Mouse (Mus musculus) MEL (cell line): ENCODE measurements around the gene Lhfpl2. TPM values are rescaled to one million over a fixed set of nuclear protein-coding genes. Genes with fewer than 3 reads are reported as not detected.

Source experiments
- DNase-seq: peaks from one replicate; pipeline ENCODE4 v3.0.0; 2011; ENCODE audit warnings: low read depth, low spot score
- H3K27ac ChIP-seq: 2 replicates; pipeline ENCODE4 v1.5.1; 2012; ENCODE audit warnings: low read depth, mild to moderate bottlenecking, control low read depth, low read length, moderate library complexity; ENCODE audit not compliant: control insufficient read depth
- H3K27me3 ChIP-seq, 2 experiments: fragments of 150-350 bp in 1 of 2; sonication (generic) in 1 of 2; 2 replicates each; pipeline ENCODE4 v1.6.1; 2012; ENCODE audit warnings: low read length in 2 of 2, mild to moderate bottlenecking in 2 of 2, improper control_type of control experiment in 1 of 2, moderate library complexity in 1 of 2; ENCODE audit not compliant: insufficient read depth in 2 of 2, control insufficient read depth in 1 of 2
- H3K36me3 ChIP-seq, 2 experiments: 2 replicates each; pipeline ENCODE4 v1.6.1; 2012 to 2014; ENCODE audit warnings: low read length in 2 of 2, improper control_type of control experiment in 1 of 2, inconsistent platforms in 1 of 2, mild to moderate bottlenecking in 1 of 2; ENCODE audit not compliant: insufficient read depth in 2 of 2, control insufficient read depth in 1 of 2
- H3K4me1 ChIP-seq, 2 experiments: fragments of 150-350 bp in 1 of 2; sonication (generic) in 1 of 2; 2 replicates each; pipeline ENCODE4 v1.6.1; 2012; ENCODE audit warnings: low read length in 2 of 2, improper control_type of control experiment in 1 of 2, mild to moderate bottlenecking in 1 of 2; ENCODE audit not compliant: insufficient read depth in 2 of 2, control insufficient read depth in 1 of 2
- H3K4me3 ChIP-seq, 2 experiments: fragments of 150-350 bp in 1 of 2; sonication (generic) in 1 of 2; 2 replicates each; pipeline ENCODE4 v1.5.1; 2012; ENCODE audit warnings: low read depth in 2 of 2, low read length in 2 of 2, mild to moderate bottlenecking in 2 of 2, moderate library complexity in 2 of 2, control low read depth in 1 of 2, improper control_type of control experiment in 1 of 2; ENCODE audit not compliant: control insufficient read depth in 1 of 2, insufficient read depth in 1 of 2
- H3K79me2 ChIP-seq: 2 replicates; pipeline ENCODE4 v1.6.1; 2012; ENCODE audit warnings: mild to moderate bottlenecking, low read length, moderate library complexity; ENCODE audit not compliant: control insufficient read depth, poor library complexity, insufficient read depth
- H3K9ac ChIP-seq: 2 replicates; pipeline ENCODE4 v1.6.1; 2012; ENCODE audit warnings: low read depth, mild to moderate bottlenecking, control low read depth, low read length, moderate library complexity; ENCODE audit not compliant: control insufficient read depth, poor library complexity, severe bottlenecking
- H3K9me3 ChIP-seq: fragments of 150-350 bp; sonication (generic); replicated peaks from 2 replicates; pipeline ENCODE4 v1.6.1; 2012; ENCODE audit warnings: mild to moderate bottlenecking, low read length, improper control_type of control experiment, moderate library complexity; ENCODE audit not compliant: insufficient read depth
- BHLHE40 ChIP-seq: IDR thresholded peaks from 2 replicates; pipeline ENCODE4 v1.6.1; 2012; ENCODE audit warnings: low read depth, mild to moderate bottlenecking, inconsistent platforms, low read length, improper control_type of control experiment, borderline replicate concordance
- CHD1 ChIP-seq: IDR thresholded peaks from 2 replicates; pipeline ENCODE4 v1.6.1; 2012; ENCODE audit warnings: low read depth, mild to moderate bottlenecking, inconsistent platforms, low read length, improper control_type of control experiment
- CHD2 ChIP-seq: IDR thresholded peaks from 2 replicates; pipeline ENCODE4 v1.6.1; 2011; ENCODE audit warnings: low read length, improper control_type of control experiment
- CTCF ChIP-seq, 3 experiments: IDR thresholded peaks in 2 of 3; conservative IDR thresholded peaks in 1 of 3; 2 replicates each; pipeline ENCODE4 v1.5.1; 2011 to 2012; ENCODE audit warnings: low read length in 3 of 3, low read depth in 2 of 3, mild to moderate bottlenecking in 2 of 3, improper control_type of control experiment in 1 of 3, inconsistent platforms in 1 of 3, mixed read lengths in 1 of 3, moderate library complexity in 1 of 3; ENCODE audit not compliant: control insufficient read depth in 1 of 3, insufficient read depth in 1 of 3, poor library complexity in 1 of 3, severe bottlenecking in 1 of 3
- E2F4 ChIP-seq: IDR thresholded peaks from 2 replicates; pipeline ENCODE4 v1.6.1; 2011; ENCODE audit warnings: low read depth, low read length, improper control_type of control experiment, borderline replicate concordance
- ETS1 ChIP-seq: IDR thresholded peaks from 2 replicates; pipeline ENCODE4 v1.6.1; 2012; ENCODE audit warnings: low read depth, mild to moderate bottlenecking, inconsistent platforms, low read length, improper control_type of control experiment, moderate library complexity
- GATA1 ChIP-seq: IDR thresholded peaks from 2 replicates; pipeline ENCODE4 v1.6.1; 2011; ENCODE audit warnings: low read depth, low read length, improper control_type of control experiment
- HCFC1 ChIP-seq: IDR thresholded peaks from 2 replicates; pipeline ENCODE4 v1.6.1; 2012; ENCODE audit warnings: low read depth, mild to moderate bottlenecking, inconsistent platforms, low read length, improper control_type of control experiment, moderate library complexity
- KAT2A ChIP-seq: conservative IDR thresholded peaks from 2 replicates; pipeline ENCODE4 v1.6.1; 2012; ENCODE audit warnings: low read depth, low read length, improper control_type of control experiment, inconsistent platforms
- MAFK ChIP-seq: IDR thresholded peaks from 2 replicates; pipeline ENCODE4 v1.6.1; 2011; ENCODE audit warnings: low read depth, mild to moderate bottlenecking, low read length, improper control_type of control experiment, borderline replicate concordance
- MAZ ChIP-seq: IDR thresholded peaks from 2 replicates; pipeline ENCODE4 v1.6.1; 2012; ENCODE audit warnings: low read depth, mild to moderate bottlenecking, inconsistent platforms, low read length, improper control_type of control experiment
- MEF2A ChIP-seq: IDR thresholded peaks from 2 replicates; pipeline ENCODE4 v1.6.1; 2014; ENCODE audit warnings: low read depth, mild to moderate bottlenecking, inconsistent platforms, low read length, improper control_type of control experiment; ENCODE audit not compliant: poor library complexity, insufficient replicate concordance, severe bottlenecking; ENCODE audit errors: extremely low read depth
- MXI1 ChIP-seq: IDR thresholded peaks from 2 replicates; pipeline ENCODE4 v1.6.1; 2011; ENCODE audit warnings: mild to moderate bottlenecking, low read depth, low read length, improper control_type of control experiment
- MYB ChIP-seq: IDR thresholded peaks from 2 replicates; pipeline ENCODE4 v1.6.1; 2011; ENCODE audit warnings: mild to moderate bottlenecking, low read depth, low read length, improper control_type of control experiment
- MYC ChIP-seq: IDR thresholded peaks from 2 replicates; pipeline ENCODE4 v1.6.1; 2011; ENCODE audit warnings: low read depth, mild to moderate bottlenecking, low read length, improper control_type of control experiment, moderate library complexity
- NELFE ChIP-seq: IDR thresholded peaks from 2 replicates; pipeline ENCODE4 v1.6.1; 2011; ENCODE audit warnings: low read depth, low read length, improper control_type of control experiment
- POLR2A ChIP-seq, 2 experiments: IDR thresholded peaks; 2 replicates each; pipeline ENCODE4 v1.6.1; 2011 to 2012; ENCODE audit warnings: low read length in 2 of 2, mild to moderate bottlenecking in 2 of 2, control low read depth in 1 of 2, improper control_type of control experiment in 1 of 2, low read depth in 1 of 2, moderate library complexity in 1 of 2; ENCODE audit not compliant: control insufficient read depth in 1 of 2, insufficient read depth in 1 of 2, poor library complexity in 1 of 2
- POLR2AphosphoS2 ChIP-seq: IDR thresholded peaks from 2 replicates; pipeline ENCODE4 v1.6.1; 2011; ENCODE audit warnings: low read length, improper control_type of control experiment
- POLR2AphosphoS5 ChIP-seq: IDR thresholded peaks from 2 replicates; pipeline ENCODE4 v1.6.1; 2012; ENCODE audit warnings: low read depth, borderline replicate concordance, mild to moderate bottlenecking, inconsistent platforms, low read length, moderate library complexity, mixed read lengths
- RAD21 ChIP-seq: IDR thresholded peaks from 2 replicates; pipeline ENCODE4 v1.6.1; 2011; ENCODE audit warnings: mild to moderate bottlenecking, low read depth, low read length, improper control_type of control experiment
- RCOR1 ChIP-seq: IDR thresholded peaks from 2 replicates; pipeline ENCODE4 v1.6.1; 2012; ENCODE audit warnings: low read depth, mild to moderate bottlenecking, inconsistent platforms, low read length, improper control_type of control experiment
- SIN3A ChIP-seq: IDR thresholded peaks from 2 replicates; pipeline ENCODE4 v1.6.1; 2012; ENCODE audit warnings: low read length, improper control_type of control experiment, inconsistent platforms
- SMC3 ChIP-seq: IDR thresholded peaks from 2 replicates; pipeline ENCODE4 v1.6.1; 2011; ENCODE audit warnings: low read depth, low read length, improper control_type of control experiment
- TAL1 ChIP-seq: IDR thresholded peaks from 2 replicates; pipeline ENCODE4 v1.6.1; 2012; ENCODE audit warnings: mild to moderate bottlenecking, inconsistent platforms, low read length, moderate library complexity, mixed read lengths
- TCF12 ChIP-seq: IDR thresholded peaks from 2 replicates; pipeline ENCODE4 v1.6.1; 2014; ENCODE audit warnings: low read depth, mild to moderate bottlenecking, inconsistent platforms, low read length, improper control_type of control experiment, moderate library complexity
- UBTF ChIP-seq: IDR thresholded peaks from 2 replicates; pipeline ENCODE4 v1.6.1; 2012; ENCODE audit warnings: low read depth, mild to moderate bottlenecking, inconsistent platforms, low read length, improper control_type of control experiment, moderate library complexity, borderline replicate concordance; ENCODE audit not compliant: insufficient read depth
- USF2 ChIP-seq, 2 experiments: IDR thresholded peaks; 2 replicates each; pipeline ENCODE4 v1.6.1; 2011 to 2012; ENCODE audit warnings: improper control_type of control experiment in 2 of 2, low read length in 2 of 2, borderline replicate concordance in 1 of 2, inconsistent platforms in 1 of 2, low read depth in 1 of 2, mild to moderate bottlenecking in 1 of 2; ENCODE audit not compliant: insufficient read depth in 1 of 2
- ZKSCAN1 ChIP-seq: IDR thresholded peaks from 2 replicates; pipeline ENCODE4 v1.6.1; 2012; ENCODE audit warnings: low read depth, mild to moderate bottlenecking, inconsistent platforms, low read length, improper control_type of control experiment, moderate library complexity
- polyA plus RNA-seq, 2 experiments: library from polyadenylated mRNA; stranded (reverse) in 1 of 2; unstranded in 1 of 2; fragments of >175 nt in 1 of 2; fragments of >200 nt in 1 of 2; gene quantifications; 2 replicates each; pipeline versions ENCODE4 v1.2.1 to v1.2.4; 2012; ENCODE audit warnings: low replicate concordance in 2 of 2, low read depth in 1 of 2; ENCODE audit not compliant: insufficient read length in 2 of 2, insufficient read depth in 1 of 2, missing spikeins in 1 of 2
- total RNA-seq: library from RNA; depleted of rRNA; stranded (reverse); fragments of 300-350 nt; gene quantifications from 2 replicates; pipeline ENCODE4 v1.2.3, GENCODE M21; 2012

The Lhfpl2 gene
- total and polyA plus RNA-seq, 3 experiments: 24.5 to 30.2 TPM; not detected in 1

- no peak overlapping the region for H3K9ac ChIP-seq
- no peak for DNase-seq
- H3K4me1 ChIP-seq: peaks cover 11 to 26% of the 10 kb centered on the region in 2 experiments
- peaks cover 5 to 25% of the 10 kb centered on the region in 2 experiments for H3K36me3 ChIP-seq
- no peaks in the 10 kb centered on the region for H3K27me3 ChIP-seq
- H3K9me3 ChIP-seq: no peaks in the 10 kb centered on the region
- H3K27ac ChIP-seq: no peak overlapping the region
- TF ChIP-seq MEF2A: no peak
- TF ChIP-seq MXI1: no peak
- no peak for TF ChIP-seq UBTF
- no peak for TF ChIP-seq SIN3A
- peaks cover 71% of the 10 kb centered on the region for H3K79me2 ChIP-seq
- no peak overlapping the region for H3K4me3 ChIP-seq
These were observed 120.9 kb downstream of the Lhfpl2 start for GRCm38 (mm10) chr13:94178401-94179040.

GRCm38 (mm10) chr13:94180477-94181420 is 123.2 kb downstream of the Lhfpl2 start:
- peaks cover 62% of the 10 kb centered on the region for H3K79me2 ChIP-seq
- peak; percentile 66 for DNase-seq
- H3K27ac ChIP-seq: peak overlapping the region; percentile 37; the same call in 1 of the 2 replicates
- H3K27me3 ChIP-seq: no peaks in the 10 kb centered on the region
- peaks cover 10 to 44% of the 10 kb centered on the region in 2 experiments for H3K36me3 ChIP-seq
- no peak overlapping the region for H3K4me3 ChIP-seq
- no peaks in the 10 kb centered on the region for H3K9me3 ChIP-seq
- H3K4me1 ChIP-seq: peaks cover 22 to 39% of the 10 kb centered on the region in 2 experiments
- no peak overlapping the region for H3K9ac ChIP-seq
- TF ChIP-seq MYB (peak; percentile 69), TAL1 (no peak), RAD21 (no peak), CHD2 (no peak), NELFE (no peak), TCF12 (peak; percentile 55), POLR2AphosphoS2 (no peak), MYC (peak; percentile 89), SIN3A (no peak), UBTF (no peak), ZKSCAN1 (no peak), USF2 (IDR thresholded peaks at IDR 0.05; ENCODE audit: borderline replicate concordance in 1 of 2, insufficient read depth in 1 of 2, low read depth in 1 of 2, low read length in 2 of 2) (no peak), CTCF (IDR thresholded peaks at IDR 0.05 in 2 of 3, conservative IDR thresholded peaks at IDR 0.05 in 1 of 3; ENCODE audit: control insufficient read depth in 1 of 3, insufficient read depth in 1 of 3, low read depth in 2 of 3, low read length in 3 of 3, poor library complexity in 1 of 3, severe bottlenecking in 1 of 3) (no peak), MAFK (no peak), MEF2A (no peak), RCOR1 (peak; percentile 45), ETS1 (peak; percentile 68), E2F4 (no peak), GATA1 (0 out of 2 replicates have a peak, but pooled peaks have one; percentile 64), MAZ (no peak), POLR2A (IDR thresholded peaks at IDR 0.05; ENCODE audit: control insufficient read depth in 1 of 2, insufficient read depth in 1 of 2, low read depth in 1 of 2, low read length in 2 of 2, poor library complexity in 1 of 2) (no peak), CHD1 (no peak), POLR2AphosphoS5 (no peak), KAT2A (no peak), HCFC1 (no peak), BHLHE40 (no peak), SMC3 (no peak)
